Mouse (Mus musculus) E14TG2a.4 (cell line): ENCODE measurements at regions not wholly inside any gene's neighbourhood (a gene's known extent, or its start where the extent isn't known, plus 50 kb on each side); places are given as distances from the start of the nearest gene placed in this dataset.

ENCODE experiments used
- CTCF ChIP-seq: conservative IDR thresholded peaks from 2 replicates; pipeline ENCODE4 v1.5.1; 2014; ENCODE audit warnings: low read length
- NANOG ChIP-seq: IDR thresholded peaks from 2 replicates; pipeline ENCODE4 v1.6.1; 2014; ENCODE audit warnings: borderline replicate concordance, low read length, mixed read lengths
- POU5F1 ChIP-seq: IDR thresholded peaks from 2 replicates; pipeline ENCODE4 v1.6.1; 2014; ENCODE audit warnings: low read length, borderline replicate concordance

GRCm38 (mm10) chr11:114551262-114551661, 117.1 kb upstream of the Rpl38 start:
- TF ChIP-seq CTCF = no peak
- TF ChIP-seq NANOG = no peak
- TF ChIP-seq POU5F1 = no peak
